Mouse (Mus musculus): ENCODE measurements around the gene Acaca.

- TF ChIP-seq CTCF (IDR thresholded peaks at IDR 0.05; ENCODE audit: low read depth, low read length) (no peak), POLR2A (IDR thresholded peaks at IDR 0.05; ENCODE audit: borderline replicate concordance, low read depth, low read length) (no peak)
These were observed 38.9 kb upstream of the Acaca start for GRCm38 (mm10) chr11:84090572-84090971.
